Mouse (Mus musculus) erythroblast, embryonic 14.5 days (primary cell): ENCODE measurements around the gene Fbxl17.

ENCODE experiments used
- GATA1 ChIP-seq: IDR thresholded peaks from 2 replicates; pipeline ENCODE4 v1.6.1; 2012; ENCODE audit warnings: low read length, inconsistent platforms, mixed read lengths
- TAL1 ChIP-seq: IDR thresholded peaks from 3 replicates; pipeline ENCODE4 v1.6.1; 2012; ENCODE audit warnings: low read length, inconsistent platforms, mixed read lengths

DNA sequence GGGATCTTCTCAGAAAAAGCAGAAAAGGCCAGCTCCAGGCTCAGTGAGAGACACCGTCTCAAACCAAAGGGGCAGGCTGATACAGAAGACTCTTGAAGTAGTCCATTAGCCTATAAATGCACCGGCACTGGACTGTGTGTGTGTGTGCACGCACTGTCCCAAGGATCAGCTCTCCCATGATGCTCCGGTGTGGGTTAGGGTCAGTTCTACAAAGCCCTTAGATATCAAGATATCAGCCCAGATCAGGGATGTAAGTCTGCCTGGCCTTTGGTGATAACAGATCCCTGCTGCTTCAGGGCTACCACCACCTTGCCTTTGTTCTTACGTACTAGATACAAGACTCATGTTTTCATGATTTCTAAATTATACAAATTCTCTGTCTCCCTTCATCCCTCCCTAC, 294.5 kb downstream of the Fbxl17 start:
- no peak for TF ChIP-seq TAL1
- no peak for TF ChIP-seq GATA1
